Mouse (Mus musculus): Measurements from ENCODE around the gene Serpina3k. TPM values are rescaled to one million over a fixed set of nuclear protein-coding genes. Genes with fewer than 3 reads are reported as not detected.
"Not testable (repeated sequence)": the region's sequence is repeated elsewhere in the genome, so short reads cannot be mapped to it uniquely, and the experiment has no call there.

The Serpina3k gene
- polyA plus RNA-seq, 1 experiment from 2014 or later = not detected

GRCm38 (mm10) chr12:104378351-104378750 is 40.1 kb downstream of the Serpina3k start:
- not testable (repeated sequence) for H3K4me2 ChIP-seq; ATAC-seq (replicated peaks; ENCODE audit: insufficient number of reproducible peaks, low FRiP score, low TSS enrichment); H3K36me3 ChIP-seq (ENCODE audit: control insufficient read depth, insufficient read depth, low read length); H3K27ac ChIP-seq (ENCODE audit: low read depth, low read length); H3K4me1 ChIP-seq (ENCODE audit: control insufficient read depth, insufficient read depth, low read length); H3K9me3 ChIP-seq (replicated peaks; ENCODE audit: control insufficient read depth, low read length); H3K27me3 ChIP-seq (ENCODE audit: control insufficient read depth, insufficient read depth, low read length); H3K9ac ChIP-seq (ENCODE audit: low read depth, low read length); H3K4me3 ChIP-seq (ENCODE audit: low read depth, low read length)
- 66% methylated on average over 2 of the region's 2 CpGs for WGBS (ENCODE audit: insufficient replicate concordance)

GRCm38 (mm10) chr12:104378815-104379214 is 40.5 kb downstream of the Serpina3k start:
- H3K36me3 ChIP-seq (ENCODE audit: control insufficient read depth, insufficient read depth, low read length); H3K9ac ChIP-seq (ENCODE audit: low read depth, low read length); H3K4me2 ChIP-seq; H3K4me3 ChIP-seq (ENCODE audit: low read depth, low read length); H3K27me3 ChIP-seq (ENCODE audit: control insufficient read depth, insufficient read depth, low read length); H3K4me1 ChIP-seq (ENCODE audit: control insufficient read depth, insufficient read depth, low read length); H3K27ac ChIP-seq (ENCODE audit: low read depth, low read length); ATAC-seq (replicated peaks; ENCODE audit: insufficient number of reproducible peaks, low FRiP score, low TSS enrichment); H3K9me3 ChIP-seq (replicated peaks; ENCODE audit: control insufficient read depth, low read length): not testable (repeated sequence)
- 57% methylated on average over 5 of the region's 5 CpGs for WGBS (ENCODE audit: insufficient replicate concordance)

- WGBS (ENCODE audit: insufficient replicate concordance) = 91% methylated on average over 11 of the region's 11 CpGs
- Histone ChIP-seq H3K4me3 (ENCODE audit: low read depth, low read length) (no peak overlapping the region), H3K4me2 (no peak overlapping the region), H3K27ac (ENCODE audit: low read depth, low read length) (no peak overlapping the region), H3K9me3 (replicated peaks; ENCODE audit: control insufficient read depth, low read length) (peaks cover 2% of the 10 kb centered on the region; the same call in 1 of the 2 replicates), H3K27me3 (ENCODE audit: control insufficient read depth, insufficient read depth, low read length) (no peaks in the 10 kb centered on the region), H3K4me1 (ENCODE audit: control insufficient read depth, insufficient read depth, low read length) (no peaks in the 10 kb centered on the region), H3K9ac (ENCODE audit: low read depth, low read length) (no peak overlapping the region), H3K36me3 (ENCODE audit: control insufficient read depth, insufficient read depth, low read length) (no peaks in the 10 kb centered on the region)
- no peak for ATAC-seq (replicated peaks; ENCODE audit: insufficient number of reproducible peaks, low FRiP score, low TSS enrichment)
Observed at GRCm38 (mm10) chr12:104379856-104380255, 41.6 kb downstream of the Serpina3k start.

GRCm38 (mm10) chr12:104381071-104381604 is 42.9 kb downstream of the Serpina3k start:
- H3K4me3 ChIP-seq (ENCODE audit: low read depth, low read length); H3K9me3 ChIP-seq (replicated peaks; ENCODE audit: control insufficient read depth, low read length); H3K9ac ChIP-seq (ENCODE audit: low read depth, low read length); H3K4me2 ChIP-seq; H3K27me3 ChIP-seq (ENCODE audit: control insufficient read depth, insufficient read depth, low read length); ATAC-seq (replicated peaks; ENCODE audit: insufficient number of reproducible peaks, low FRiP score, low TSS enrichment); H3K4me1 ChIP-seq (ENCODE audit: control insufficient read depth, insufficient read depth, low read length); H3K27ac ChIP-seq (ENCODE audit: low read depth, low read length); H3K36me3 ChIP-seq (ENCODE audit: control insufficient read depth, insufficient read depth, low read length): not testable (repeated sequence)
- 87% methylated on average over 8 of the region's 8 CpGs for WGBS (ENCODE audit: insufficient replicate concordance)

GRCm38 (mm10) chr12:104385987-104386386 is 47.7 kb downstream of the Serpina3k start:
- H3K4me1 ChIP-seq (ENCODE audit: control insufficient read depth, insufficient read depth, low read length); H3K36me3 ChIP-seq (ENCODE audit: control insufficient read depth, insufficient read depth, low read length); ATAC-seq (replicated peaks; ENCODE audit: insufficient number of reproducible peaks, low FRiP score, low TSS enrichment): not testable (repeated sequence)

GRCm38 (mm10) chr12:104386878-104387277 is 48.6 kb downstream of the Serpina3k start:
- not testable (repeated sequence) for H3K9ac ChIP-seq (ENCODE audit: low read depth, low read length); ATAC-seq (replicated peaks; ENCODE audit: insufficient number of reproducible peaks, low FRiP score, low TSS enrichment); H3K36me3 ChIP-seq (ENCODE audit: control insufficient read depth, insufficient read depth, low read length); H3K4me3 ChIP-seq (ENCODE audit: low read depth, low read length); H3K27me3 ChIP-seq (ENCODE audit: control insufficient read depth, insufficient read depth, low read length); H3K4me1 ChIP-seq (ENCODE audit: control insufficient read depth, insufficient read depth, low read length); H3K27ac ChIP-seq (ENCODE audit: low read depth, low read length); H3K4me2 ChIP-seq; H3K9me3 ChIP-seq (replicated peaks; ENCODE audit: control insufficient read depth, low read length)
- WGBS (ENCODE audit: insufficient replicate concordance) = 64% methylated on average over 2 of the region's 2 CpGs

More at GRCm38 (mm10) chr12:104385987-104386386, 47.7 kb downstream of the Serpina3k start:
- not testable (repeated sequence) for H3K9me3 ChIP-seq (replicated peaks; ENCODE audit: control insufficient read depth, low read length); H3K27me3 ChIP-seq (ENCODE audit: control insufficient read depth, insufficient read depth, low read length); H3K4me3 ChIP-seq (ENCODE audit: low read depth, low read length); H3K9ac ChIP-seq (ENCODE audit: low read depth, low read length); H3K4me2 ChIP-seq; H3K27ac ChIP-seq (ENCODE audit: low read depth, low read length)

GRCm38 (mm10) chr12:104388477-104388876 is 50.2 kb downstream of the Serpina3k start:
- no peak for ATAC-seq (replicated peaks; ENCODE audit: insufficient number of reproducible peaks, low FRiP score, low TSS enrichment)
- Histone ChIP-seq H3K4me1 (ENCODE audit: control insufficient read depth, insufficient read depth, low read length) (no peaks in the 10 kb centered on the region), H3K9me3 (replicated peaks; ENCODE audit: control insufficient read depth, low read length) (no peaks in the 10 kb centered on the region), H3K9ac (ENCODE audit: low read depth, low read length) (no peak overlapping the region), H3K4me2 (no peak overlapping the region), H3K4me3 (ENCODE audit: low read depth, low read length) (no peak overlapping the region), H3K36me3 (ENCODE audit: control insufficient read depth, insufficient read depth, low read length) (no peaks in the 10 kb centered on the region), H3K27ac (ENCODE audit: low read depth, low read length) (no peak overlapping the region), H3K27me3 (ENCODE audit: control insufficient read depth, insufficient read depth, low read length) (no peaks in the 10 kb centered on the region)

- H3K4me1 ChIP-seq (ENCODE audit: control insufficient read depth, insufficient read depth, low read length); H3K4me3 ChIP-seq (ENCODE audit: low read depth, low read length); H3K36me3 ChIP-seq (ENCODE audit: control insufficient read depth, insufficient read depth, low read length); ATAC-seq (replicated peaks; ENCODE audit: insufficient number of reproducible peaks, low FRiP score, low TSS enrichment); H3K27ac ChIP-seq (ENCODE audit: low read depth, low read length); H3K27me3 ChIP-seq (ENCODE audit: control insufficient read depth, insufficient read depth, low read length); H3K9me3 ChIP-seq (replicated peaks; ENCODE audit: control insufficient read depth, low read length); H3K4me2 ChIP-seq; H3K9ac ChIP-seq (ENCODE audit: low read depth, low read length): not testable (repeated sequence)
- 65% methylated on average over 1 of the region's 2 CpGs for WGBS (ENCODE audit: insufficient replicate concordance)
Observed at GRCm38 (mm10) chr12:104391057-104391456, 52.8 kb downstream of the Serpina3k start.

Measured in heart, embryonic 11.5 days (tissue).